Mouse (Mus musculus) natural killer cell, adult 2 months (primary cell): ENCODE data around the gene Oat.
A peak's percentile ranks its signal among the peaks of the same experiment; 100 is the strongest.

Experiments used
- DNase-seq, 2 experiments: peaks; one replicate each; pipeline ENCODE4 v3.0.0; 2022; ENCODE audit warnings: low spot score in 2 of 2

Oat gene

GRCm38 (mm10) chr7:132593762-132594161 is 17.6 kb upstream of the Oat start:
- no peak for DNase-seq

- DNase-seq = no peak
These were observed 13.4 kb upstream of the Oat start for GRCm38 (mm10) chr7:132589610-132590009.

GRCm38 (mm10) chr7:132587167-132587566 is 11.0 kb upstream of the Oat start:
- DNase-seq = no peak

- no peak for DNase-seq
These were observed 9.7 kb upstream of the Oat start for GRCm38 (mm10) chr7:132585695-132586491.

- DNase-seq = no peak
These were observed 5.2 kb upstream of the Oat start for GRCm38 (mm10) chr7:132581441-132581840.

- DNase-seq = no peak
These were observed 4.3 kb upstream of the Oat start for GRCm38 (mm10) chr7:132580511-132580910.

- no peak for DNase-seq
These were observed 693 bp upstream of the Oat start for GRCm38 (mm10) chr7:132576891-132577290.

GRCm38 (mm10) chr7:132575623-132576022 is 575 bp downstream of the Oat start:
- peak; percentile 57 to 74 for DNase-seq

- no peak for DNase-seq
These were observed 1.6 kb downstream of the Oat start for GRCm38 (mm10) chr7:132574646-132575045.

- no peak for DNase-seq
These were observed 3.0 kb downstream of the Oat start for GRCm38 (mm10) chr7:132573205-132573604.

GRCm38 (mm10) chr7:132572738-132573137 is 3.5 kb downstream of the Oat start:
- no peak for DNase-seq

GRCm38 (mm10) chr7:132571481-132571880 is 4.7 kb downstream of the Oat start:
- DNase-seq = no peak

- no peak for DNase-seq
These were observed 6.1 kb downstream of the Oat start for GRCm38 (mm10) chr7:132570071-132570470.

- peak in 1 of 2 experiments; percentile 75 for DNase-seq
These were observed 7.4 kb downstream of the Oat start for GRCm38 (mm10) chr7:132568817-132569216.

- no peak for DNase-seq
These were observed 10.4 kb downstream of the Oat start for GRCm38 (mm10) chr7:132565831-132566230.

- DNase-seq = no peak
These were observed 16.9 kb downstream of the Oat start for GRCm38 (mm10) chr7:132559138-132559766.

GRCm38 (mm10) chr7:132558141-132558736 is 18.0 kb downstream of the Oat start:
- DNase-seq = no peak

GRCm38 (mm10) chr7:132556575-132556974 is 19.6 kb downstream of the Oat start:
- DNase-seq = no peak

- DNase-seq = no peak
These were observed 20.3 kb downstream of the Oat start for GRCm38 (mm10) chr7:132555911-132556310.

GRCm38 (mm10) chr7:132554091-132554490 is 22.1 kb downstream of the Oat start:
- no peak for DNase-seq

GRCm38 (mm10) chr7:132551351-132552126 is 24.7 kb downstream of the Oat start:
- DNase-seq = peak; percentile 86 to 93

- no peak for DNase-seq
These were observed 29.1 kb downstream of the Oat start for GRCm38 (mm10) chr7:132547126-132547525.
